Mouse (Mus musculus) ES-E14 (cell line): ENCODE measurements at regions not wholly inside any gene's neighbourhood (a gene's known extent, or its start where the extent isn't known, plus 50 kb on each side); places are given as distances from the start of the nearest gene placed in this dataset.

Experiments
- CHD2 ChIP-seq: IDR thresholded peaks from 2 replicates; pipeline ENCODE4 v1.6.1; 2014; ENCODE audit warnings: mild to moderate bottlenecking, low read depth, low read length, inconsistent platforms
- MAFK ChIP-seq: IDR thresholded peaks from 2 replicates; pipeline ENCODE4 v1.6.1; 2014; ENCODE audit warnings: mild to moderate bottlenecking, low read depth, low read length, inconsistent platforms; ENCODE audit not compliant: insufficient read depth

- TF ChIP-seq MAFK (no peak), CHD2 (no peak)
Observed at GRCm38 (mm10) chr3:17793646-17794250, 154.5 kb upstream of the Cypt12 start.
